Mouse (Mus musculus) small intestine, adult 2 months (tissue): ENCODE measurements at regions not wholly inside any gene's neighbourhood (a gene's known extent, or its start where the extent isn't known, plus 50 kb on each side); places are given as distances from the start of the nearest gene placed in this dataset.

Experiments used
- H3K27ac ChIP-seq: fragments of 200-500 bp; 2 replicates; pipeline ENCODE4 v1.5.1; 2012; ENCODE audit warnings: low read depth, low read length, control low read depth, inconsistent platforms; ENCODE audit not compliant: insufficient read depth
- H3K27me3 ChIP-seq: fragments of 200-500 bp; 2 replicates; pipeline ENCODE4 v1.6.1; 2012; ENCODE audit warnings: mild to moderate bottlenecking, moderate library complexity, low read length, inconsistent platforms; ENCODE audit not compliant: control insufficient read depth, insufficient read depth
- H3K36me3 ChIP-seq: fragments of 200-500 bp; 2 replicates; pipeline ENCODE4 v1.6.1; 2012; ENCODE audit warnings: mild to moderate bottlenecking, low read length, control low read depth, inconsistent platforms; ENCODE audit not compliant: control insufficient read depth, insufficient read depth
- H3K4me1 ChIP-seq: fragments of 200-500 bp; 2 replicates; pipeline ENCODE4 v1.6.1; 2012; ENCODE audit warnings: low read length, inconsistent platforms, mixed read lengths; ENCODE audit not compliant: control insufficient read depth, insufficient read depth, insufficient read length
- H3K4me3 ChIP-seq: fragments of 200-500 bp; 2 replicates; pipeline ENCODE4 v1.5.1; 2012; ENCODE audit warnings: low read depth, mild to moderate bottlenecking, control low read depth, inconsistent platforms, low read length, moderate library complexity
- CTCF ChIP-seq: fragments of 200-500 bp; IDR thresholded peaks from 2 replicates; pipeline ENCODE4 v1.5.1; 2012; ENCODE audit warnings: low read depth, mild to moderate bottlenecking, control low read depth, inconsistent platforms, low read length, moderate library complexity, mixed read lengths; ENCODE audit not compliant: insufficient replicate concordance, insufficient read length; ENCODE audit errors: extremely low read depth
- POLR2A ChIP-seq: fragments of 200-500 bp; IDR thresholded peaks from 2 replicates; pipeline ENCODE4 v1.6.1; 2012; ENCODE audit warnings: low read depth, mild to moderate bottlenecking, control low read depth, inconsistent platforms, low read length, moderate library complexity
- WGBS: fragments of 180-500 bp; shearing (Covaris S2); methylation state at CpG from one replicate; pipeline ENCODE4 v1.1.7; 2018; 5-methylcytosine and 5-hydroxymethylcytosine counted together

GRCm38 (mm10) chr8:5994846-5995245 lies 889.7 kb upstream of the Slc10a2 start:
- no peaks in the 10 kb centered on the region for H3K4me1 ChIP-seq
- no peak overlapping the region for H3K27ac ChIP-seq
- H3K36me3 ChIP-seq, result no peaks in the 10 kb centered on the region
- H3K4me3 ChIP-seq, result no peak overlapping the region
- TF ChIP-seq CTCF (no peak), POLR2A (no peak)
- 50% methylated on average over 6 of the region's 6 CpGs for WGBS
- H3K27me3 ChIP-seq, result no peaks in the 10 kb centered on the region

GRCm38 (mm10) chr8:5965403-5966015 lies 860.4 kb upstream of the Slc10a2 start:
- H3K4me3 ChIP-seq, result no peak overlapping the region
- H3K36me3 ChIP-seq, result no peaks in the 10 kb centered on the region
- TF ChIP-seq POLR2A (no peak), CTCF (no peak)
- 84% methylated on average over 6 of the region's 6 CpGs for WGBS
- no peaks in the 10 kb centered on the region for H3K27me3 ChIP-seq
- no peaks in the 10 kb centered on the region for H3K4me1 ChIP-seq
- no peak overlapping the region for H3K27ac ChIP-seq

GRCm38 (mm10) chr8:5964299-5964698 lies 859.1 kb upstream of the Slc10a2 start:
- Histone ChIP-seq H3K27ac (no peak overlapping the region), H3K4me1 (no peaks in the 10 kb centered on the region), H3K36me3 (no peaks in the 10 kb centered on the region), H3K27me3 (no peaks in the 10 kb centered on the region), H3K4me3 (no peak overlapping the region)
- TF ChIP-seq CTCF (no peak), POLR2A (no peak)
- WGBS, result 50% methylated on average over 1 of the region's 1 CpGs

GRCm38 (mm10) chr8:5938057-5938456 lies 832.9 kb upstream of the Slc10a2 start:
- no peaks in the 10 kb centered on the region for H3K27me3 ChIP-seq
- TF ChIP-seq CTCF, result no peak
- no peak for TF ChIP-seq POLR2A
- 74% methylated on average over 3 of the region's 3 CpGs for WGBS
- H3K27ac ChIP-seq, result no peak overlapping the region
- H3K36me3 ChIP-seq, result no peaks in the 10 kb centered on the region
- H3K4me1 ChIP-seq, result no peaks in the 10 kb centered on the region
- no peak overlapping the region for H3K4me3 ChIP-seq

- WGBS, result 58% methylated on average over 1 of the region's 1 CpGs
- Histone ChIP-seq H3K4me1 (no peaks in the 10 kb centered on the region), H3K36me3 (no peaks in the 10 kb centered on the region), H3K4me3 (no peak overlapping the region), H3K27ac (no peak overlapping the region), H3K27me3 (no peaks in the 10 kb centered on the region)
- TF ChIP-seq POLR2A (no peak), CTCF (no peak)
Observed at GRCm38 (mm10) chr8:5918136-5918535, 813.0 kb upstream of the Slc10a2 start.
